Mouse (Mus musculus): Measurements from ENCODE around the gene Tab1.

- peak in 1 of 2 experiments; percentile 65; a peak in 2 of 4 replicates for TF ChIP-seq CTCF (conservative IDR thresholded peaks at IDR 0.05 in 1 of 2, IDR thresholded peaks at IDR 0.05 in 1 of 2; ENCODE audit: low read depth in 2 of 2, low read length in 2 of 2)
- no peak for TF ChIP-seq UBTF (IDR thresholded peaks at IDR 0.05; ENCODE audit: low read depth, low read length)
- TF ChIP-seq POLR2A (IDR thresholded peaks at IDR 0.05; ENCODE audit: low read depth, low read length) = no peak
- no peak for TF ChIP-seq MAFK (IDR thresholded peaks at IDR 0.05; ENCODE audit: insufficient replicate concordance, low read length)
- TF ChIP-seq TBP (conservative IDR thresholded peaks at IDR 0.05; ENCODE audit: low read depth, low read length) = no peak
- no peak for TF ChIP-seq ETS1 (conservative IDR thresholded peaks at IDR 0.05; ENCODE audit: low read depth, low read length)
- TF ChIP-seq GABPA (IDR thresholded peaks at IDR 0.05; ENCODE audit: insufficient replicate concordance, low read depth, low read length) = no peak
Measured at GRCm38 (mm10) chr15:80127191-80127590, 5.7 kb upstream of the Tab1 start.

Data from CH12.LX (cell line).